Mouse (Mus musculus): Measurements from ENCODE around the gene Pitpnm2. TPM values are rescaled to one million over a fixed set of nuclear protein-coding genes. Genes with fewer than 3 reads are reported as not detected.

Pitpnm2 gene
- polyA plus RNA-seq, 1 experiment from 2014 or later = 6.6 TPM

DNA sequence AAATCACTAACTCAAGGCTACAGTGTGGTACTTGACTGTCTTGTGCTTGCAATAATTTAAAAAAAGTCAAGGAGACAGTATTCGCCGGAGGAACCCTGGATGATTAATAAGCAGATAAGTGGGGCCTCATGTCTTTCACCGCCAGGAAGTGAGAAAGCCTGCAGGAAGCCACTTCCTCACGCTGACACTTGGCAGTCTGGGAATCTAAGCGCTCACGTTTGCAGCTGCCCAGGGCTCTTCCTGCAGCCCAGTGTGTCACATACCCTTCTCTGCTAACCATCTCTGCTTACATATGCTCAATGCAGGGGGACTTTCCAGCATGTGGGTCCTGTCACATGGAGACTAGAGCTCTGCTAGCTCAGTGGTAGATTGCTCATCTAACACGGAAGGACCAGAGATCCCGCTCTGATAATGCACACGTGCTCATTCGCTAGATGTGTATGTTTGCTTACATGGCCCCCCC lies 174.7 kb downstream of the Pitpnm2 start:
- peak; percentile 15; the same call in 1 of the 2 replicates for ATAC-seq (ENCODE audit: insufficient number of reproducible peaks, insufficient read depth, low FRiP score, low read depth)
- Histone ChIP-seq H3K27ac (ENCODE audit: low read length) (no peak overlapping the region), H3K27me3 (ENCODE audit: control insufficient read depth, insufficient read depth, low read length) (no peaks in the 10 kb centered on the region), H3K4me2 (replicated peaks; ENCODE audit: low read depth, low read length) (no peak overlapping the region), H3K9ac (replicated peaks; ENCODE audit: low read depth, low read length) (no peak overlapping the region), H3K4me1 (ENCODE audit: control insufficient read depth, insufficient read depth, low read length) (peaks cover 4% of the 10 kb centered on the region), H3K36me3 (ENCODE audit: control insufficient read depth, insufficient read depth, low read length) (no peaks in the 10 kb centered on the region), H3K4me3 (ENCODE audit: low read depth, low read length) (no peak overlapping the region), H3K9me3 (ENCODE audit: control insufficient read depth, low read depth, low read length) (no peaks in the 10 kb centered on the region)
- 19% methylated on average over 10 of the region's 10 CpGs for WGBS

DNA sequence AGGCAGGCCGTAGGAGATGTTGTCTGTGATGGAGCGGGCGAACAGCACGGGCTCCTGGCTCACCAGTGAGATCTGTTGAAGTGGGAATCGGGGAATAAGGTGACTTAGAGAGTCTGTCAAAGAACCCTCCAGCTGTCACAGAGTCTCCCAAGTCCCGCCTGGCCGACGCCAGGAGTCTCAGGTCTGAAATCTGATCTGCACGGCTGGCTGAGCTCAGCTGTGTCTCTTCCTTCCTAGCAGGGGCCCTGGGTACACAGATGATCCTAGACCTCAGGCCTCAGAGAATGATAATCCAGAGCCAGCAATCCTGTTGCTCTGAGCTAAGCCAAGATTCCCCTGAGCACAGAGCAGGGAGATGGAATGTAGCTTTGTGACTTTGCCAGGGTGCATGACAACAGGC lies 175.9 kb downstream of the Pitpnm2 start:
- no peaks in the 10 kb centered on the region for H3K27me3 ChIP-seq (ENCODE audit: control insufficient read depth, insufficient read depth, low read length)
- no peaks in the 10 kb centered on the region for H3K36me3 ChIP-seq (ENCODE audit: control insufficient read depth, insufficient read depth, low read length)
- H3K4me1 ChIP-seq (ENCODE audit: control insufficient read depth, insufficient read depth, low read length) = peaks cover 4% of the 10 kb centered on the region
- no peaks in the 10 kb centered on the region for H3K9me3 ChIP-seq (ENCODE audit: control insufficient read depth, low read depth, low read length)
- H3K27ac ChIP-seq (ENCODE audit: low read length) = no peak overlapping the region
- 54% methylated on average over 9 of the region's 9 CpGs for WGBS
- no peak overlapping the region for H3K4me3 ChIP-seq (ENCODE audit: low read depth, low read length)
- no peak for ATAC-seq (ENCODE audit: insufficient number of reproducible peaks, insufficient read depth, low FRiP score, low read depth)
- no peak overlapping the region for H3K9ac ChIP-seq (replicated peaks; ENCODE audit: low read depth, low read length)
- no peak overlapping the region for H3K4me2 ChIP-seq (replicated peaks; ENCODE audit: low read depth, low read length)

DNA sequence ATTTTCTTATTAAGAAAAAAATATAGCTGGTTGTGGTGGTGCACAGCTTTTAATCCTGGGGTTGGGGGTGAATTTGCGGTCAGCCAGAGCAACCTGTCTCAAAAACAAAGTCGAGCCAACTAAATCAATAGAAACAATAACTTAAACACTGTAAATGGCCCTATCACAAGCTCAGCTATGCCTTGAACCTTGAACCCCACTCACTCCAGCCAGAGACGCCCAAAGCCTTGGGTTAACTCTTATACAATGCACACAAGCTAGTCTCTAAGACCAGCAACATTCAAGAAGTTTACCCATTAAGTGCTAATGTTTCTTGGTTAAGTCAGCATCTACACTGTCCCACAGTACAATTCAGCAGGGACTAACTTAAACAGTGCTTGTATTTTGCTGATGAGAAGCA lies 179.9 kb downstream of the Pitpnm2 start:
- WGBS = 65% methylated on average over 3 of the region's 3 CpGs
- Histone ChIP-seq H3K27ac (ENCODE audit: low read length) (no peak overlapping the region), H3K36me3 (ENCODE audit: control insufficient read depth, insufficient read depth, low read length) (no peaks in the 10 kb centered on the region), H3K4me2 (replicated peaks; ENCODE audit: low read depth, low read length) (no peak overlapping the region), H3K4me3 (ENCODE audit: low read depth, low read length) (no peak overlapping the region), H3K4me1 (ENCODE audit: control insufficient read depth, insufficient read depth, low read length) (no peaks in the 10 kb centered on the region), H3K9ac (replicated peaks; ENCODE audit: low read depth, low read length) (no peak overlapping the region), H3K9me3 (ENCODE audit: control insufficient read depth, low read depth, low read length) (no peaks in the 10 kb centered on the region), H3K27me3 (ENCODE audit: control insufficient read depth, insufficient read depth, low read length) (no peaks in the 10 kb centered on the region)
- no peak for ATAC-seq (ENCODE audit: insufficient number of reproducible peaks, insufficient read depth, low FRiP score, low read depth)

Other genes starting within 250 kb of the Pitpnm2 start
- gene Vps37b, start 217.5 kb downstream of the Pitpnm2 start, polyA plus RNA-seq (2014; fragmentation: Nextera tagmentation; extraction: Ambion mirVana) = 29.3 and 31.5 TPM in 2 replicates
- 1.7 and 2.1 TPM in 2 replicates for gene Abcb9, start 154.0 kb downstream of the Pitpnm2 start, polyA plus RNA-seq (2014; fragmentation: Nextera tagmentation; extraction: Ambion mirVana)
- 14.5 and 16.8 TPM in 2 replicates for gene Ogfod2, start 137.5 kb downstream of the Pitpnm2 start, polyA plus RNA-seq (2014; fragmentation: Nextera tagmentation; extraction: Ambion mirVana)
- 92.6 and 99.1 TPM in 2 replicates for gene Arl6ip4, start 133.7 kb downstream of the Pitpnm2 start, polyA plus RNA-seq (2014; fragmentation: Nextera tagmentation; extraction: Ambion mirVana)
- 18.3 and 20.2 TPM in 2 replicates for gene Mphosph9, start 78.2 kb upstream of the Pitpnm2 start, polyA plus RNA-seq (2014; fragmentation: Nextera tagmentation; extraction: Ambion mirVana)
- 9.1 and 10.8 TPM in 2 replicates for gene 2810006K23Rik, start 78.3 kb upstream of the Pitpnm2 start, polyA plus RNA-seq (2014; fragmentation: Nextera tagmentation; extraction: Ambion mirVana)
- gene Cdk2ap1, start 113.3 kb upstream of the Pitpnm2 start, polyA plus RNA-seq (2014; fragmentation: Nextera tagmentation; extraction: Ambion mirVana) = 50.8 and 53.7 TPM in 2 replicates
- gene Sbno1, start 176.2 kb upstream of the Pitpnm2 start, polyA plus RNA-seq (2014; fragmentation: Nextera tagmentation; extraction: Ambion mirVana) = 95.3 and 104 TPM in 2 replicates
- gene Kmt5a, start 190.2 kb upstream of the Pitpnm2 start, polyA plus RNA-seq (2014; fragmentation: Nextera tagmentation; extraction: Ambion mirVana) = 52.9 and 59.8 TPM in 2 replicates
- 30.6 and 31.7 TPM in 2 replicates for gene Rilpl2, start 228.6 kb upstream of the Pitpnm2 start, polyA plus RNA-seq (2014; fragmentation: Nextera tagmentation; extraction: Ambion mirVana)
- gene Snrnp35, start 233.4 kb upstream of the Pitpnm2 start, polyA plus RNA-seq (2014; fragmentation: Nextera tagmentation; extraction: Ambion mirVana) = 11.5 and 14.2 TPM in 2 replicates